Mouse (Mus musculus) CD4-positive, CD25-positive, alpha-beta regulatory T cell, adult 9 weeks (primary cell): ENCODE data around the gene Gulp1. TPM values are rescaled to one million over a fixed set of nuclear protein-coding genes. Genes with fewer than 3 reads are reported as not detected.

Source experiments
- polyA plus RNA-seq: library from polyadenylated mRNA; unstranded; fragments of 100-300 nt; shearing (Covaris generic); gene quantifications from one replicate; pipeline ENCODE4 v1.2.1, GENCODE M21; 2017

The Gulp1 gene
- polyA plus RNA-seq = not detected

GRCm38 (mm10) chr1:44551461-44552370 is at the start of gene Gulp1:
Gene Gulp1, plus strand, starts transcription at chr1:44551511.

